Mouse (Mus musculus): ENCODE results near the gene Armh2. TPM values are rescaled to one million over a fixed set of nuclear protein-coding genes. Genes with fewer than 3 reads are reported as not detected.

The Armh2 gene
- total and polyA plus RNA-seq, 2 experiments from 2014 or later, result not detected

- no peak overlapping the region for H3K9ac ChIP-seq (replicated peaks; ENCODE audit: low read length, poor library complexity, severe bottlenecking)
- H3K4me2 ChIP-seq (ENCODE audit: low read depth, low read length, poor library complexity, severe bottlenecking), result no peak overlapping the region
- 68% methylated on average over 2 of the region's 2 CpGs for WGBS
- no peaks in the 10 kb centered on the region for H3K4me1 ChIP-seq (ENCODE audit: insufficient read depth, low read length)
- no peak overlapping the region for H3K4me3 ChIP-seq (ENCODE audit: low read depth, low read length)
- DNase-seq (ENCODE audit: low spot score) (no peak), ATAC-seq (ENCODE audit: low FRiP score) (no peak)
- H3K9me3 ChIP-seq (ENCODE audit: low read length), result no peaks in the 10 kb centered on the region
- no peak overlapping the region for H3K27ac ChIP-seq (ENCODE audit: low read depth, low read length)
- no peak for TF ChIP-seq CTCF (IDR thresholded peaks at IDR 0.05)
- H3K36me3 ChIP-seq (ENCODE audit: insufficient read depth, low read length), result no peaks in the 10 kb centered on the region
- no peaks in the 10 kb centered on the region for H3K27me3 ChIP-seq (ENCODE audit: insufficient read depth, low read length)
Measured at GRCm38 (mm10) chr13:24791349-24791748, 50.3 kb downstream of the Armh2 start.

GRCm38 (mm10) chr13:24792411-24793045, 51.5 kb downstream of the Armh2 start:
- TF ChIP-seq CTCF (IDR thresholded peaks at IDR 0.05), result no peak
- Histone ChIP-seq H3K27ac (ENCODE audit: low read depth, low read length) (no peak overlapping the region), H3K4me1 (ENCODE audit: insufficient read depth, low read length) (no peaks in the 10 kb centered on the region), H3K4me3 (ENCODE audit: low read depth, low read length) (no peak overlapping the region), H3K9me3 (ENCODE audit: low read length) (no peaks in the 10 kb centered on the region), H3K4me2 (ENCODE audit: low read depth, low read length, poor library complexity, severe bottlenecking) (no peak overlapping the region), H3K36me3 (ENCODE audit: insufficient read depth, low read length) (no peaks in the 10 kb centered on the region), H3K27me3 (ENCODE audit: insufficient read depth, low read length) (no peaks in the 10 kb centered on the region), H3K9ac (replicated peaks; ENCODE audit: low read length, poor library complexity, severe bottlenecking) (no peak overlapping the region)
- ATAC-seq (ENCODE audit: low FRiP score), result no peak
- DNase-seq (ENCODE audit: low spot score), result no peak
- WGBS, result 93% methylated on average over 9 of the region's 9 CpGs

Other genes with a start within 250 kb of the Armh2 start
- gene Ripor2, start 159.0 kb upstream of the Armh2 start, total RNA-seq (2014; rRNA removed), result 48.8 and 57.4 TPM in 2 replicates
- gene Ripor2, start 159.0 kb upstream of the Armh2 start, polyA plus RNA-seq (2015; fragmentation: Nextera tagmentation; extraction: Ambion mirVana), result 17.7 and 19.6 TPM in 2 replicates
- 2.3 and 9.4 TPM in 2 replicates for gene Gmnn, start 20.7 kb downstream of the Armh2 start, total RNA-seq (2014; rRNA removed)
- 10.2 and 11.6 TPM in 2 replicates for gene Gmnn, start 20.7 kb downstream of the Armh2 start, polyA plus RNA-seq (2015; fragmentation: Nextera tagmentation; extraction: Ambion mirVana)
- 52.2 and 61.8 TPM in 2 replicates for gene BC005537, start 60.4 kb downstream of the Armh2 start, total RNA-seq (2014; rRNA removed)
- 16.3 and 18.2 TPM in 2 replicates for gene BC005537, start 60.4 kb downstream of the Armh2 start, polyA plus RNA-seq (2015; fragmentation: Nextera tagmentation; extraction: Ambion mirVana)
- gene Acot13, start 90.3 kb downstream of the Armh2 start, total RNA-seq (2014; rRNA removed), result 15.1 and 25.4 TPM in 2 replicates
- 60.2 and 67.1 TPM in 2 replicates for gene Acot13, start 90.3 kb downstream of the Armh2 start, polyA plus RNA-seq (2015; fragmentation: Nextera tagmentation; extraction: Ambion mirVana)
- gene Tdp2, start 90.4 kb downstream of the Armh2 start, total RNA-seq (2014; rRNA removed), result 26.6 and 27.0 TPM in 2 replicates
- gene Tdp2, start 90.4 kb downstream of the Armh2 start, polyA plus RNA-seq (2015; fragmentation: Nextera tagmentation; extraction: Ambion mirVana), result 25.5 and 28.5 TPM in 2 replicates
- 13.5 and 13.8 TPM in 2 replicates for gene D130043K22Rik, start 103.9 kb downstream of the Armh2 start, total RNA-seq (2014; rRNA removed)
- 7.7 and 9.4 TPM in 2 replicates for gene D130043K22Rik, start 103.9 kb downstream of the Armh2 start, polyA plus RNA-seq (2015; fragmentation: Nextera tagmentation; extraction: Ambion mirVana)
- 45.8 and 53.8 TPM in 2 replicates for gene Aldh5a1, start 196.4 kb downstream of the Armh2 start, total RNA-seq (2014; rRNA removed)
- gene Aldh5a1, start 196.4 kb downstream of the Armh2 start, polyA plus RNA-seq (2015; fragmentation: Nextera tagmentation; extraction: Ambion mirVana), result 14.6 and 15.4 TPM in 2 replicates
- 5.5 and 6.3 TPM in 2 replicates for gene Gpld1, start 201.9 kb downstream of the Armh2 start, total RNA-seq (2014; rRNA removed)
- 2.6 and 3.8 TPM in 2 replicates for gene Gpld1, start 201.9 kb downstream of the Armh2 start, polyA plus RNA-seq (2015; fragmentation: Nextera tagmentation; extraction: Ambion mirVana)

Data from midbrain, postnatal 0 days (tissue).